Mouse (Mus musculus) stomach, adult 2 months (tissue): ENCODE measurements around the gene Tfap2b. TPM values are rescaled to one million over a fixed set of nuclear protein-coding genes. Genes with fewer than 3 reads are reported as not detected.

ENCODE experiments used
- polyA plus RNA-seq: library from polyadenylated mRNA; depleted of rRNA; stranded (reverse); fragments of >200 nt; gene quantifications from 2 replicates; pipeline ENCODE4 v1.2.3, GENCODE M21; 2012; rRNA removed

The Tfap2b gene
- not detected in 2 replicates for polyA plus RNA-seq

GRCm38 (mm10) chr1:19208641-19209358, at the start of gene Tfap2b:
Tfap2b (plus strand) TSS chr1:19208914.

Other genes starting within 250 kb of the Tfap2b start
- not detected in 2 replicates for gene Tfap2d, start 105.9 kb upstream of the Tfap2b start, polyA plus RNA-seq